Mouse (Mus musculus) G1E (cell line): ENCODE measurements around the gene Chrm3.

Source experiments
- CTCF ChIP-seq: IDR thresholded peaks from 2 replicates; pipeline ENCODE4 v1.5.1; 2012; ENCODE audit warnings: low read depth, low read length, inconsistent platforms, mixed read lengths
- GATA1 ChIP-seq: IDR thresholded peaks from 2 replicates; pipeline ENCODE4 v1.6.1; 2012; ENCODE audit warnings: borderline replicate concordance, low read length, inconsistent platforms, mixed read lengths
- GATA2 ChIP-seq: IDR thresholded peaks from 2 replicates; pipeline ENCODE4 v1.6.1; 2012; ENCODE audit warnings: low read depth, low read length, inconsistent platforms, borderline replicate concordance
- POLR2AphosphoS5 ChIP-seq: IDR thresholded peaks from 2 replicates; pipeline ENCODE4 v1.6.1; 2012; ENCODE audit warnings: low read depth, low read length, inconsistent platforms; ENCODE audit not compliant: insufficient replicate concordance
- TAL1 ChIP-seq: conservative IDR thresholded peaks from 2 replicates; pipeline ENCODE4 v1.6.1; 2012; ENCODE audit warnings: low read depth, low read length, inconsistent platforms, mixed read lengths

DNA sequence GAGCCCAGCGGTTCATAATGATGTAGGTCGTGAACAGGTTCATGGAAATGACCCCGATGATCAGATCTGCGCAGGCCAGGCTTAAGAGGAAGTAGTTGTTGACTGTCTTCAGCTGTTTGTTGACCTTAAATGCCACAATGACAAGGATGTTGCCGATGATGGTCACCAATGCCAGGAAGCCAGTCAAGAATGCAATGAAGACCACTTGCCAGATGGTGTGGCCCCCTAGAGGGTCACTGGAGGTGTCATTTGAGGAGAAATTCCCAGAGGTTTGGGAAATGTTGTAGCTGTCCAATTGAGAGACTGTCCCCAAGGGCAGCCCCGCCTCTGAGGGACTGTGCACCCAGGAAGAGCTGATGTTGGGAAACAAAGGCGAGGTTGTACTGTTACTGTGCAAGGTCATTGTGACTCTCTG lies 482.0 kb downstream of the Chrm3 start:
- TF ChIP-seq CTCF (no peak), GATA1 (no peak), TAL1 (no peak), POLR2AphosphoS5 (no peak), GATA2 (no peak)
